Mouse (Mus musculus) intestine, postnatal 0 days (tissue): ENCODE data around the gene Treh. TPM values are rescaled to one million over a fixed set of nuclear protein-coding genes. Genes with fewer than 3 reads are reported as not detected.
"Not testable (repeated sequence)": the region's sequence is repeated elsewhere in the genome, so short reads cannot be mapped to it uniquely, and the experiment has no call there.

Experiments
- ATAC-seq: fragments of 200-750 bp; cut with Nextera tagmentation; 2 replicates; pipeline ENCODE4 v1.8.0; 2017; ENCODE audit warnings: mild to moderate bottlenecking, moderate TSS enrichment, moderate library complexity
- H3K27ac ChIP-seq: fragments of 300-500 bp; sonication (generic); 2 replicates; pipeline ENCODE4 v1.5.1; 2014; ENCODE audit warnings: mild to moderate bottlenecking, low read depth, low read length, moderate library complexity
- H3K27me3 ChIP-seq: fragments of 300-500 bp; sonication (generic); replicated peaks from 2 replicates; pipeline ENCODE4 v1.6.1; 2014; ENCODE audit warnings: low read length, mixed read lengths; ENCODE audit not compliant: control insufficient read depth, insufficient read depth
- H3K36me3 ChIP-seq: fragments of 300-500 bp; sonication (generic); 2 replicates; pipeline ENCODE4 v1.6.1; 2014; ENCODE audit warnings: mild to moderate bottlenecking, moderate library complexity; ENCODE audit not compliant: control insufficient read depth, insufficient read depth
- H3K4me1 ChIP-seq: fragments of 300-500 bp; sonication (generic); replicated peaks from 2 replicates; pipeline ENCODE4 v1.6.1; 2014; ENCODE audit warnings: antibody characterized with exemption, low read length, mixed read lengths; ENCODE audit not compliant: control insufficient read depth, insufficient read depth
- H3K4me2 ChIP-seq: fragments of 300-500 bp; sonication (generic); replicated peaks from 2 replicates; pipeline ENCODE4 v1.6.1; 2014; ENCODE audit warnings: low read depth, mild to moderate bottlenecking, moderate library complexity
- H3K4me3 ChIP-seq: fragments of 300-500 bp; sonication (generic); 2 replicates; pipeline ENCODE4 v1.5.1; 2014; ENCODE audit warnings: low read depth, low read length
- H3K9ac ChIP-seq: fragments of 300-500 bp; sonication (generic); 2 replicates; pipeline ENCODE4 v1.6.1; 2014; ENCODE audit warnings: mild to moderate bottlenecking, low read depth, low read length
- H3K9me3 ChIP-seq: fragments of 300-500 bp; sonication (generic); 2 replicates; pipeline ENCODE4 v1.6.1; 2016; ENCODE audit warnings: mixed run types; ENCODE audit not compliant: control insufficient read depth
- CTCF ChIP-seq: sonication (generic); IDR thresholded peaks from 2 replicates; pipeline ENCODE4 v1.5.1; 2016; ENCODE audit warnings: low read depth, mild to moderate bottlenecking, control low read depth, antibody characterized with exemption, moderate library complexity
- WGBS: fragments of 180-500 bp; shearing (Covaris S2); extraction: QIAGEN DNeasy Blood & Tissue Kit; methylation state at CpG from one replicate; pipeline ENCODE4 v1.1.7; 2014; 5-methylcytosine and 5-hydroxymethylcytosine counted together
- polyA plus RNA-seq: library from polyadenylated mRNA; unstranded; fragments of >200 nt; fragmentation: Nextera tagmentation; extraction: Ambion mirVana; gene quantifications from 2 replicates; pipeline ENCODE4 v1.2.1, GENCODE M21; 2015

Gene Treh
- polyA plus RNA-seq = 2.1 and 2.4 TPM in 2 replicates

DNA sequence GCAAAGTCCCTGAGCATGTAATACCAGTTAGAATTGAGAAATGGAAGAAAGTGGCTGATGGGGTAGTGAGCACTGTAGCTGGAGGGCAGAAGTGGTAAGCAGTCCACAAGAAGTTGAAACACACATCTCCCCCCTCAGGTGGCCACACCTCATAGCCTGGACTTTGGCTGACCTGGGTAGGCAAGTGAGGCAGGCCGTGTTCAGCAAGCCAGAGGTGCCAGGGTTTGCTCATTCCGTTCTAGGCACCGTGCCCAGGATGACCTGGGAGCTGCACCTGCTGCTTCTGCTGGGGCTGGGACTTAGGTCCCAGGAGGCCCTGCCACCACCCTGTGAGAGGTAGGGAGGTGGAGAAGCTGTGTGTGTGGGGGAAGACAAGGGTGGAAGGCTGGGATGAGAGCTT is at the start of gene Treh:
TSS of gene Treh (plus strand) at position 229 of the 400 bp plus-strand sequence.
- Histone ChIP-seq H3K4me3 (no peak within 1 kb of the TSS), H3K27ac (no peak within 1 kb of the TSS), H3K27me3 (no peaks in the 10 kb centered on the region), H3K9ac (no peak within 1 kb of the TSS), H3K4me1 (0 out of 2 replicates have a peak, but pooled peaks cover 2% of the 10 kb centered on the region), H3K4me2 (0 out of 2 replicates have a peak within 1 kb of the TSS, but pooled peaks have one; percentile 6), H3K36me3 (no peaks in the 10 kb centered on the region), H3K9me3 (no peaks in the 10 kb centered on the region)
- peak; percentile 76 for ATAC-seq
- no peak for TF ChIP-seq CTCF
- 36% methylated on average over 3 of the region's 3 CpGs for WGBS

DNA sequence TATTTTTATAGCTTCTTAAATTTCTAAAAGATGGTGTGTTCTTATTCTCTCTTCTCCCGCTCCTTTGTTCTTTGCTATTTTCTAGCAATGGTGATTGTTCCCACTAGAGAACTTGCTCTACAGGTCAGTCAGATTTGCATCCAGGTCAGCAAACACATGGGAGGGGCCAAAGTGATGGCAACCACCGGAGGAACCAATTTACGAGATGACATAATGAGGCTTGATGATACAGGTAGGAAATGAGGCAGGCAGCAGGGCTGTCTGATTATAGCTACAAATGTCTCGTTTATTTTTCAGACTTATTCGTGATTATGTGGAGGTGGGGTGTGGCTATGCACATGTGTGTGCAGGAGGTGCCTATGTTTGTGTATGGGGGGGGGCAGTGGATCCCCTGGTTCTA is 48.6 kb upstream of the Treh start:
- H3K4me1 ChIP-seq = no peaks in the 10 kb centered on the region
- H3K27ac ChIP-seq = no peak overlapping the region
- WGBS = 47% methylated on average over 5 of the region's 5 CpGs
- ATAC-seq = no peak
- H3K9me3 ChIP-seq = no peaks in the 10 kb centered on the region
- peaks cover 59% of the 10 kb centered on the region for H3K36me3 ChIP-seq
- H3K9ac ChIP-seq = no peak overlapping the region
- no peak overlapping the region for H3K4me2 ChIP-seq
- H3K27me3 ChIP-seq = no peaks in the 10 kb centered on the region
- no peak for TF ChIP-seq CTCF
- H3K4me3 ChIP-seq = no peak overlapping the region

DNA sequence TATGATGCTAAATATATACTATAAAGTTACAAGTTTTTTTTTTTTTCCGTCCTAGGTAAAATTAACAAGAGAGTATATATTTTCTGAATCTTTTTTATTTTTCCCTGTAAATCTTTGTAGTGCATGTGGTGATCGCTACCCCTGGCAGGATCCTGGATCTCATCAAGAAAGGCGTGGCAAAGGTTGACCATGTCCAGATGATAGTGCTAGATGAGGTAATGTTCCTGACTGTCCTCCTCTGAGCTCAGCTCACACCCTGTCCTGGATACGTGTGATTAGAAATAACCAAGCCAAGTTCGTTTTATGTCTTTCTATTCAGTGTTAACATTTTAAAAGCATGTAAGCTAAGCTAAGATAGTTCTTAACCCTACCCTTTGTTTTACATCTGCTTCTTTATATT is 46.8 kb upstream of the Treh start:
- H3K27ac ChIP-seq = no peak overlapping the region
- WGBS = 68% methylated on average over 5 of the region's 5 CpGs
- H3K27me3 ChIP-seq = no peaks in the 10 kb centered on the region
- peaks cover 70% of the 10 kb centered on the region for H3K36me3 ChIP-seq
- no peaks in the 10 kb centered on the region for H3K4me1 ChIP-seq
- H3K4me2 ChIP-seq = no peak overlapping the region
- no peak overlapping the region for H3K4me3 ChIP-seq
- no peak for ATAC-seq
- H3K9me3 ChIP-seq = no peaks in the 10 kb centered on the region
- H3K9ac ChIP-seq = no peak overlapping the region
- TF ChIP-seq CTCF = no peak

DNA sequence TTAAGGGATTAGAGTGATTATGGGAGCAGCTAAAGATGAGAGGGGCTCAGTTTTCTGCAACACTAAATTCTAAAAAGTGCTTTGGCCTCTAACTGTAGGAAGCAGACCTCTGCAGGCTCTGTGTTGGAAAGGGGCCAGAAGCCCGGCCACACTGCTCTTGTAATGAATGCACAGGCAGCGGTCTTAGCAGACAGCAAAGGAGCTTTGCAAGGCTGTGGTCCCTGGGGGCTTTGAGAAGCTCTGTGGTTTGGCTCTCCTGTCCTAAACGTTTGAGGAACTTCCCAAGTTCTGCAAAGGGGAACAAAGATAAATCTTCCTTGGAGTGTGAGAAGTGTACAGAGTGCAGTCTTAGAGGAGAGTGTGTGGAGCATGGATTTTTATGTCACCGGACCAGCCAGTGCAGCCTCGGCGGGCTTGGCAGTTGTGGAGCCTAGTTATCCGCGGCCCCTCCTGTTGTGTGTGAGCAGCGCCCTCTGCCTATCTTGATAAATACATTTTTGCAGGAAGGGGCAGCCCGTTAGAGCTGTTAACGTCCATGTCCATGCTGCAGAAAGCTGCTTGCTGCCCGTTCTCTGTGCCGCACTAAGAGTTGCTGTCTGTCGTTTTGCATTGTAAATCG is 35.4 kb upstream of the Treh start:
- Histone ChIP-seq H3K27me3 (no peaks in the 10 kb centered on the region), H3K9me3 (no peaks in the 10 kb centered on the region), H3K36me3 (peaks cover 59% of the 10 kb centered on the region), H3K4me1 (no peaks in the 10 kb centered on the region), H3K27ac (no peak overlapping the region), H3K4me3 (no peak overlapping the region), H3K4me2 (no peak overlapping the region), H3K9ac (no peak overlapping the region)
- peak; percentile 20; the same call in 1 of the 2 replicates for TF ChIP-seq CTCF
- ATAC-seq = no peak
- 75% methylated on average over 15 of the region's 15 CpGs for WGBS

DNA sequence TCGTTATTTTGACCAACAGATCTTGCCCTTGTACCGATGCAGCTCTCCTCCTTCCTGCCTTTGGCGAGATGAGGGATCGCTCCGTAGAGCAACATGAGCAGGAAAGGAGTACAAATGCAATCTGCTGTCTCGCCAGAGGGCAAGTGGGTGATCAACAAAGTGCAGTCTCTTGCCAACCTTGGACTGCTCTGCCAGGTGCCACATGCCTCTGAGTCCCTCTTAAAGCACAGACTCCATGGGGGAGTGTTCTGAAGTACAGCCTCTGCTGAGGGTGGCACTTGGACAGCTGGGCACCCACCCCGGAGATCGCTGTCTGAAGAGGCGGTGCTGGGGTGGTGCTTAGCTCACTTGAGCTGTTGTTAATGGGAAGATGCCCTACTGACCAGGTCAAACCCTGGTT is 34.3 kb upstream of the Treh start:
- H3K4me3 ChIP-seq, H3K4me2 ChIP-seq, H3K9ac ChIP-seq, H3K27me3 ChIP-seq, H3K9me3 ChIP-seq, H3K4me1 ChIP-seq, ATAC-seq: not testable (repeated sequence)
- peaks cover 48% of the 10 kb centered on the region for H3K36me3 ChIP-seq
- H3K27ac ChIP-seq = peak overlapping the region; percentile 1; the same call in 1 of the 2 replicates
- 89% methylated on average over 9 of the region's 9 CpGs for WGBS

DNA sequence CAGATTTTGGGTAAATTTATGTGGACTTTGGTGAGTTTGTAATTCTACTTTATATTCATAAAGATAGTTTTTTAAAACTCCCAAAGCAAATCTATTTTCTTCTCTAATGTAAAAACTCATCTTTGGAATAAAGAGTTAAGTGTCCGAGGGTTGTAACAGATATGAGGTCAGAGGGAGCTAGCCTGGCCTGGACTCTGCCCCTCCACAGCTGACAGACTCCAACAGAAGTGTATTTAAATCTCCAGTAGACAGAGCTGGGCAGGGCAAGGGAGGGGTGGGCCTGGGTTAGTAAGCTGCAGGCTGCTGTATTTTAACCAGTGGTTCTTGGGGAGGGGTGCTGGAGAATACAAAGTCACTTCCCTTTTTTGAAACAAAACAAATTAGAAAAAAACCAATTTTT is 33.0 kb upstream of the Treh start:
- not testable (repeated sequence) for H3K9me3 ChIP-seq, H3K4me3 ChIP-seq, H3K4me2 ChIP-seq, H3K9ac ChIP-seq, H3K27me3 ChIP-seq, H3K27ac ChIP-seq, H3K4me1 ChIP-seq
- 0 out of 2 replicates have a peak, but pooled peaks have one; percentile 47 for ATAC-seq
- 37% methylated on average over 1 of the region's 1 CpGs for WGBS
- H3K36me3 ChIP-seq = peaks cover 37% of the 10 kb centered on the region
